Mouse (Mus musculus) embryonic facial prominence, embryonic 14.5 days (tissue): ENCODE data around the gene Duoxa1. TPM values are rescaled to one million over a fixed set of nuclear protein-coding genes. Genes with fewer than 3 reads are reported as not detected.
"Not testable (repeated sequence)": the region's sequence is repeated elsewhere in the genome, so short reads cannot be mapped to it uniquely, and the experiment has no call there.

ENCODE experiments used
- ATAC-seq: fragments of 200-750 bp; cut with Nextera tagmentation; 2 replicates; pipeline ENCODE4 v1.8.0; 2017; ENCODE audit warnings: low read depth, moderate number of reproducible peaks, moderate TSS enrichment
- DNase-seq: peaks from one replicate; pipeline ENCODE4 v3.0.0-alpha.2; 2015; ENCODE audit warnings: low spot score
- H3K27ac ChIP-seq: fragments of 300-500 bp; sonication (generic); replicated peaks from 2 replicates; pipeline ENCODE4 v1.5.1; 2014; ENCODE audit warnings: low read depth, mild to moderate bottlenecking, low read length, moderate library complexity
- H3K27me3 ChIP-seq: fragments of 300-500 bp; sonication (generic); replicated peaks from 2 replicates; pipeline ENCODE4 v1.6.1; 2014; ENCODE audit warnings: low read length; ENCODE audit not compliant: control insufficient read depth, insufficient read depth
- H3K36me3 ChIP-seq: fragments of 300-500 bp; sonication (generic); 2 replicates; pipeline ENCODE4 v1.6.1; 2014; ENCODE audit warnings: low read length, mixed read lengths; ENCODE audit not compliant: control insufficient read depth, insufficient read depth
- H3K4me1 ChIP-seq: fragments of 300-500 bp; sonication (generic); 2 replicates; pipeline ENCODE4 v1.6.1; 2014; ENCODE audit warnings: antibody characterized with exemption, low read length; ENCODE audit not compliant: control insufficient read depth, insufficient read depth
- H3K4me2 ChIP-seq: fragments of 300-500 bp; sonication (generic); 2 replicates; pipeline ENCODE4 v1.6.1; 2014; ENCODE audit warnings: low read depth, mild to moderate bottlenecking, low read length, moderate library complexity, mixed read lengths
- H3K4me3 ChIP-seq: fragments of 300-500 bp; sonication (generic); 2 replicates; pipeline ENCODE4 v1.5.1; 2014; ENCODE audit warnings: low read depth, mild to moderate bottlenecking, low read length
- H3K9ac ChIP-seq: fragments of 300-500 bp; sonication (generic); 2 replicates; pipeline ENCODE4 v1.6.1; 2014; ENCODE audit warnings: low read depth, mild to moderate bottlenecking, low read length, moderate library complexity, mixed read lengths
- H3K9me3 ChIP-seq: fragments of 300-500 bp; sonication (generic); 2 replicates; pipeline ENCODE4 v1.6.1; 2016; ENCODE audit warnings: low read length; ENCODE audit not compliant: control insufficient read depth
- WGBS: fragments of 180-500 bp; shearing (Covaris S2); extraction: QIAGEN DNeasy Blood & Tissue Kit; methylation state at CpG from one replicate; pipeline ENCODE4 v1.1.7; 2014; 5-methylcytosine and 5-hydroxymethylcytosine counted together
- polyA plus RNA-seq: library from polyadenylated mRNA; unstranded; fragments of >200 nt; fragmentation: Nextera tagmentation; extraction: Ambion mirVana; gene quantifications from 2 replicates; pipeline ENCODE4 v1.2.1, GENCODE M21; 2014

The Duoxa1 gene
- polyA plus RNA-seq, 1 experiment from 2014 or later: 4.2 TPM

GRCm38 (mm10) chr2:122353765-122354164 lies 40.2 kb upstream of the Duoxa1 start:
- H3K4me1 ChIP-seq: peaks cover 13% of the 10 kb centered on the region; the same call in 1 of the 2 replicates
- peaks cover 39% of the 10 kb centered on the region for H3K36me3 ChIP-seq

GRCm38 (mm10) chr2:122352992-122353391 lies 39.5 kb upstream of the Duoxa1 start:
- Histone ChIP-seq H3K36me3 (peaks cover 33% of the 10 kb centered on the region), H3K4me1 (peaks cover 14% of the 10 kb centered on the region), H3K27ac (no peak overlapping the region), H3K4me3 (no peak overlapping the region), H3K27me3 (no peaks in the 10 kb centered on the region), H3K4me2 (no peak overlapping the region), H3K9ac (no peak overlapping the region), H3K9me3 (no peaks in the 10 kb centered on the region)
- WGBS: 83% methylated on average over 6 of the region's 6 CpGs
- DNase-seq: no peak
- no peak for ATAC-seq

More at GRCm38 (mm10) chr2:122353765-122354164, 40.2 kb upstream of the Duoxa1 start:
- Histone ChIP-seq H3K27ac (no peak overlapping the region), H3K4me3 (no peak overlapping the region), H3K4me2 (no peak overlapping the region), H3K9me3 (no peaks in the 10 kb centered on the region), H3K27me3 (no peaks in the 10 kb centered on the region), H3K9ac (no peak overlapping the region)
- 88% methylated on average over 8 of the region's 8 CpGs for WGBS
- no peak for ATAC-seq
- no peak for DNase-seq

DNA sequence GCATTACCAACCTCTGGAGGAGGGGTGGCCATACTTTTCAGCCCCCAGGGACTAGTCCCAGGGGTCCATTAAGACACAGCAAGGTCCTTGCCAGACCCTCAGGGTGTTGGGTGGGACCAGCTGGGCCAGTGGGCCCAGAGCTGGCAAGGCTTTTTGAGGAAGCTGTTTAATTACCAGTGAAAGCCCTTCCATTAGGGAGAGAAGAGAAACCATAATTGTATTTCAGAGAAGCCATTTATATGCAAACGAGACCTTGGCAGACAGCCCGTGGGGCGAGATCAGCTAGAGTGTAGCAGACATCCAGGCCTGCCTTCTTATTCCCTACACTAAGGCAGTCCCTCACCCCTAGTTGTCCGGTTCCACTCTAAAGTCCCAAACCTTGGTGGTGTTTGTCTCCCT lies 38.4 kb upstream of the Duoxa1 start:
- H3K4me3 ChIP-seq: no peak overlapping the region
- 44% methylated on average over 4 of the region's 4 CpGs for WGBS
- no peaks in the 10 kb centered on the region for H3K27me3 ChIP-seq
- H3K9ac ChIP-seq: no peak overlapping the region
- peak; percentile 85 for DNase-seq
- H3K4me1 ChIP-seq: peaks cover 18% of the 10 kb centered on the region
- peak overlapping the region; percentile 46 for H3K27ac ChIP-seq
- no peak overlapping the region for H3K4me2 ChIP-seq
- H3K9me3 ChIP-seq: no peaks in the 10 kb centered on the region
- no peak for ATAC-seq
- peaks cover 23% of the 10 kb centered on the region for H3K36me3 ChIP-seq

DNA sequence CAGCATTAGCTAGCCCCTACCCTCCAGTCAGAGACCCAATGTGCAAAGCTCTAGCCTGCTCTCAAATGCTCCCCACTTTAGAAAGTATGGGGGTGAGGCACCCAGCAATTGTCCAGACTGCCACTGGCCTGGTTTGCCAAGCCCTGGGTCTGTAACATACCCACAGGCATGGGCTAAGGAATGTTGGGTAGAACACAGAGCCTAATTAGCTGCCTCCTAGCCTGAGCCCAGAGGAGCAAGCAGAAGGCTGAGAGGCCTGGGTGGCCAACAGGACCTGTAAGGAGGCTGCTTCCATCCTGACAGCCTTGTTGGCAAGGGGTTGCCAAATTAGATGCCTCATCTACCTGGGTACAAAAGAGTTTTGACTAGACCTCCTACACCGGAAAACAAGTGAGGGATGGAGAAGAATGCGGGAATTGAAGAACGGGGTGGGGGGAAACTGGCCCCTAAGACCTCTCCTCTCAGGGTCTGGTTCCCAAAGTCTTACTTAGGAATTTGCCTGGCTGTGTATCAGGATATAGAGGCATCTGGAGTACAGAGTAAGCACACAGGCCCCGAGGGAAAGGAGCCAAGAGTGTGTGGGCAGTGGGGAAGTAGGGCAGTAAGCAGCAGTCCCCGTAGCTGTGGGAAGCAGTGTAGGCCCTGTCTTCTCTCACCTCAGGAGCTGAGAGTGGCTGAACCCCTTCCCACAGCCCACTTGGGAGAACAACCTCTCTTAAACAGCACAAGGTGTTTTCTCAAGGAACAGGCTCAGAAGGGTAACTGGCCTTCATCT lies 37.8 kb upstream of the Duoxa1 start:
- H3K27ac ChIP-seq: peak overlapping the region; percentile 46
- no peak overlapping the region for H3K9ac ChIP-seq
- peaks cover 18% of the 10 kb centered on the region for H3K4me1 ChIP-seq
- 55% methylated on average over 5 of the region's 5 CpGs for WGBS
- peaks cover 18% of the 10 kb centered on the region for H3K36me3 ChIP-seq
- no peak overlapping the region for H3K4me2 ChIP-seq
- H3K27me3 ChIP-seq: no peaks in the 10 kb centered on the region
- no peaks in the 10 kb centered on the region for H3K9me3 ChIP-seq
- peak; percentile 71 for DNase-seq
- no peak for ATAC-seq
- no peak overlapping the region for H3K4me3 ChIP-seq

DNA sequence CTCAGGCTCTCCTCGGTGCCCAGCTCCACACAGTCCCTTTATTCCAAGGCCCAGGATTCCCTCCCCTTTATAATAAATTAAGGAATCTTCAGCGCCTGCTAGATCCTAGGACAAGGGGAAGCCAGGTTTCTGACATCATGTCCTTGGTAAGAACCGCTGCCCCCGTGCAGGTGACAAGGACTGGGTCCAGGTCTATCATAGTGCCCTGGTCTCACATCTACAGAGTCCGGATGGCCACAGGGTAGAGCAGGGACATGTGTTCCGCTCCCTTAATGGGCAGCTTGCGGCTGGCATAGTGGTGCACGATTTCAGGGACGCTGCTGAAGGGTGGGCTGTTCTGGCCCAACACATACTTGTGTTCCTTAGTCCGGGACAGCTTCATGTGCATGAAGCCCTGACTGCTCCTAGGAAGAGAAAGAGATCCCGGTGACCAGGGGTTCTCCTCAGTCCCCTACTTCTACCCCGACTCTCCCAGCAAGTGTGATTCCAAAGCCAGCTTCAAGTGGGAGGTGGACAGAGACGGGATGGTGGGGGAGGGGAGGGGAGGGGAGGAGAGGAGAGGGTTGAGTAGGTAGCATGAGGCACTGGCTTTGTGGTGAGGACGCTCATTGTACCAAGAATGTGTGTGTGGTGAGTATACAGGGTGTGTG lies 35.7 kb upstream of the Duoxa1 start:
- Histone ChIP-seq H3K4me1 (peaks cover 18% of the 10 kb centered on the region), H3K4me3 (peak overlapping the region; percentile 61), H3K9ac (peak overlapping the region; percentile 91), H3K27ac (peak overlapping the region; percentile 98), H3K27me3 (no peaks in the 10 kb centered on the region), H3K9me3 (no peaks in the 10 kb centered on the region), H3K4me2 (peak overlapping the region; percentile 79), H3K36me3 (peaks cover 12% of the 10 kb centered on the region)
- WGBS: 15% methylated on average over 14 of the region's 14 CpGs
- ATAC-seq: peak; percentile 28
- no peak for DNase-seq

DNA sequence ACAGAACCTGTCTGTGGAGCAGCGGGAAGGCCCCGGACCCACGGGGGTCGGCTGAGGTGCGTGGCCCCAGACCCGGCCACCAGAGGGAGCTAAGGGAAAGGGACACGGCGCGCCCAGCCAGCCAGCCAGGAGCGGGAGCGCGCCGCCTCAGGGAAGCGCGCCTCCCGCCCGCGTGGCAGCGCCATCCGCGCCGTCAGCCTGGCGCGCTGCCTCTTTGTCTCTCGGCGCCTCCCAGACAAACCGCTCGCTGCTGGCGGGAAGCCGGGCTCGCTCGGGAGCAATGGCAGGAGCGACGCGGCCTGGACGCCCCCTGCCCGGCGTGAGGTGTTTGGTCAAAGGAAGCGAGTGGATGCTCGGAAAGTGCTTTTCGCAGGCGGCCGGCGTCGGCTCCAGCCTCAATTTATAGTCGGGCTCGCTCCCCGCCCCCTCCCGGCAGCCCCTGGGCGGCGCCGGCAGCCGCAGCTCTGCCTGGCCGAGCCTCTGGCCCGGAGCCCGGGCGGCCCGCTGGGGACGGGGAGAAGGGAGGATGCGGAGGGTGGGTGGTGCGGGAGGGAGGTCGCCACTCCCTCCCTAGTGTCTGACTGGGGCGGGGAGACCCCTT lies 35.1 kb upstream of the Duoxa1 start:
- H3K36me3 ChIP-seq: peaks cover 8% of the 10 kb centered on the region
- H3K4me3 ChIP-seq: peak overlapping the region; percentile 61
- DNase-seq (peak; percentile 91), ATAC-seq (peak; percentile 88)
- peaks cover 18% of the 10 kb centered on the region for H3K4me1 ChIP-seq
- WGBS: under 1% methylated on average over 34 of the region's 63 CpGs
- H3K9ac ChIP-seq: peak overlapping the region; percentile 91
- H3K4me2 ChIP-seq: peak overlapping the region; percentile 79
- H3K27ac ChIP-seq: peak overlapping the region; percentile 98
- H3K27me3 ChIP-seq: no peaks in the 10 kb centered on the region
- H3K9me3 ChIP-seq: no peaks in the 10 kb centered on the region

- no peaks in the 10 kb centered on the region for H3K27me3 ChIP-seq
- H3K9me3 ChIP-seq: no peaks in the 10 kb centered on the region
- no peak overlapping the region for H3K9ac ChIP-seq
- H3K4me3 ChIP-seq: no peak overlapping the region
- 92% methylated on average over 3 of the region's 3 CpGs for WGBS
- no peaks in the 10 kb centered on the region for H3K36me3 ChIP-seq
- no peak overlapping the region for H3K27ac ChIP-seq
- peaks cover 16% of the 10 kb centered on the region for H3K4me1 ChIP-seq
- no peak overlapping the region for H3K4me2 ChIP-seq
- ATAC-seq (no peak), DNase-seq (no peak)
These were observed 33.7 kb upstream of the Duoxa1 start for GRCm38 (mm10) chr2:122347257-122347656.

DNA sequence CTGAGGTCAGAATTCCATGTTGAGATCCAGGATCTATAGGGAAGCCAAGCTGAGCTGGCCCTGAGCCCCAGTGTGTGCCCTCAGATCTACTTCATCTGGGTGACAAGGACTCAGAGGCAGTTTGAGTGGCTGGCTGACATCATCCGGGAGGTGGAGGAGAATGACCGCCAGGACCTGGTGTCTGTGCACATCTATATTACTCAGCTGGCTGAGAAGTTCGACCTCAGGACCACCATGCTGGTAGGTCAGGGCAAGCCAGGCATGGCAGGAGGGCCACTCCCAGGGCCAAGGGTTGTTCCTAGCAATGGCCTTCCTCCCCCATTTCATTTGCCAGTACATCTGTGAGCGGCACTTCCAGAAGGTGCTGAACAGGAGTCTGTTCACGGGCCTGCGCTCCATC lies 32.6 kb upstream of the Duoxa1 start:
- H3K4me2 ChIP-seq, H3K36me3 ChIP-seq, H3K4me3 ChIP-seq, DNase-seq, H3K27me3 ChIP-seq, ATAC-seq, H3K9me3 ChIP-seq, H3K9ac ChIP-seq, H3K4me1 ChIP-seq: not testable (repeated sequence)
- peak overlapping the region; percentile 63; the same call in 1 of the 2 replicates for H3K27ac ChIP-seq
- WGBS: 96% methylated on average over 6 of the region's 6 CpGs
